Mouse (Mus musculus) testis, adult 2 months (tissue): ENCODE data around the gene Foxf1. TPM values are rescaled to one million over a fixed set of nuclear protein-coding genes. Genes with fewer than 3 reads are reported as not detected.
A peak's percentile ranks its signal among the peaks of the same experiment; 100 is the strongest.

Experiments
- H3K27ac ChIP-seq: fragments of 200-500 bp; 2 replicates; pipeline ENCODE4 v1.5.1; 2012; ENCODE audit warnings: low read depth, low read length; ENCODE audit not compliant: control insufficient read depth, insufficient read depth
- H3K27me3 ChIP-seq: fragments of 200-500 bp; 2 replicates; pipeline ENCODE4 v1.6.1; 2012; ENCODE audit warnings: mild to moderate bottlenecking, low read length, moderate library complexity; ENCODE audit not compliant: control insufficient read depth, insufficient read depth
- H3K36me3 ChIP-seq: fragments of 200-500 bp; 2 replicates; pipeline ENCODE4 v1.6.1; 2012; ENCODE audit warnings: mild to moderate bottlenecking, low read length; ENCODE audit not compliant: control insufficient read depth, insufficient read depth
- H3K4me1 ChIP-seq: fragments of 200-500 bp; 2 replicates; pipeline ENCODE4 v1.6.1; 2012; ENCODE audit warnings: low read length; ENCODE audit not compliant: control insufficient read depth, insufficient read depth
- H3K4me3 ChIP-seq: fragments of 200-500 bp; 2 replicates; pipeline ENCODE4 v1.5.1; 2012; ENCODE audit warnings: low read depth, mild to moderate bottlenecking, low read length, moderate library complexity, mixed read lengths; ENCODE audit not compliant: control insufficient read depth
- CTCF ChIP-seq: fragments of 200-500 bp; IDR thresholded peaks from 2 replicates; pipeline ENCODE4 v1.5.1; 2012; ENCODE audit warnings: low read depth, mild to moderate bottlenecking, inconsistent platforms, low read length, moderate library complexity; ENCODE audit not compliant: control insufficient read depth, insufficient read depth, insufficient replicate concordance
- POLR2A ChIP-seq: fragments of 200-500 bp; IDR thresholded peaks from 2 replicates; pipeline ENCODE4 v1.6.1; 2012; ENCODE audit warnings: low read depth, mild to moderate bottlenecking, inconsistent platforms, low read length, moderate library complexity; ENCODE audit not compliant: control insufficient read depth
- polyA plus RNA-seq: library from polyadenylated mRNA; depleted of rRNA; stranded (reverse); fragments of >200 nt; gene quantifications from 2 replicates; pipeline ENCODE4 v1.2.3, GENCODE M21; 2012

The Foxf1 gene
- polyA plus RNA-seq, 1 experiment = 0.98 TPM

DNA sequence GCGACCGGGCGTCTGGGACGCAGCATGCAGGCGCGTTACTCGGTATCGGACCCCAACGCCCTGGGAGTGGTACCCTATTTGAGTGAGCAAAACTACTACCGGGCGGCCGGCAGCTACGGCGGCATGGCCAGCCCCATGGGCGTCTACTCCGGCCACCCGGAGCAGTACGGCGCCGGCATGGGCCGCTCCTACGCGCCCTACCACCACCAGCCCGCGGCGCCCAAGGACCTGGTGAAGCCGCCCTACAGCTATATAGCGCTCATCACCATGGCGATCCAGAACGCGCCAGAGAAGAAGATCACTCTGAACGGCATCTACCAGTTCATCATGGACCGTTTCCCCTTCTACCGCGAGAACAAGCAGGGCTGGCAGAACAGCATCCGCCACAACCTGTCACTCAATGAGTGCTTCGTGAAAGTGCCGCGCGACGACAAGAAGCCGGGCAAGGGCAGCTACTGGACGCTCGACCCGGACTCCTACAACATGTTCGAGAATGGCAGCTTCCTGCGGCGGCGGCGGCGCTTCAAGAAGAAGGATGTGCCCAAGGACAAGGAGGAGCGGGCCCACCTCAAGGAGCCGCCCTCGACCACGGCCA is 32.5 kb downstream of the Foxf1 start:
- TF ChIP-seq POLR2A (no peak), CTCF (no peak)
- Histone ChIP-seq H3K27me3 (peaks cover 6% of the 10 kb centered on the region), H3K27ac (no peak overlapping the region), H3K4me1 (peaks cover 10% of the 10 kb centered on the region), H3K4me3 (peak overlapping the region; percentile 19), H3K36me3 (no peaks in the 10 kb centered on the region)

DNA sequence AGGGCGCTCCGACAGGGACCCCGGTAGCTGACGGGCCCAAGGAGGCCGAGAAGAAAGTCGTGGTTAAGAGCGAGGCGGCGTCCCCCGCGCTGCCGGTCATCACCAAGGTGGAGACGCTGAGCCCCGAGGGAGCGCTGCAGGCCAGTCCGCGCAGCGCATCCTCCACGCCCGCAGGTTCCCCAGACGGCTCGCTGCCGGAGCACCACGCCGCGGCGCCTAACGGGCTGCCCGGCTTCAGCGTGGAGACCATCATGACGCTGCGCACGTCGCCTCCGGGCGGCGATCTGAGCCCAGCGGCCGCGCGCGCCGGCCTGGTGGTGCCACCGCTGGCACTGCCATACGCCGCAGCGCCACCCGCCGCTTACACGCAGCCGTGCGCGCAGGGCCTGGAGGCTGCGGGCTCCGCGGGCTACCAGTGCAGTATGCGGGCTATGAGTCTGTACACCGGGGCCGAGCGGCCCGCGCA is 33.0 kb downstream of the Foxf1 start:
- peaks cover 10% of the 10 kb centered on the region for H3K4me1 ChIP-seq
- peaks cover 6% of the 10 kb centered on the region for H3K27me3 ChIP-seq
- peak overlapping the region; percentile 8; the same call in 1 of the 2 replicates for H3K4me3 ChIP-seq
- no peak overlapping the region for H3K27ac ChIP-seq
- TF ChIP-seq POLR2A (no peak), CTCF (no peak)
- no peaks in the 10 kb centered on the region for H3K36me3 ChIP-seq

DNA sequence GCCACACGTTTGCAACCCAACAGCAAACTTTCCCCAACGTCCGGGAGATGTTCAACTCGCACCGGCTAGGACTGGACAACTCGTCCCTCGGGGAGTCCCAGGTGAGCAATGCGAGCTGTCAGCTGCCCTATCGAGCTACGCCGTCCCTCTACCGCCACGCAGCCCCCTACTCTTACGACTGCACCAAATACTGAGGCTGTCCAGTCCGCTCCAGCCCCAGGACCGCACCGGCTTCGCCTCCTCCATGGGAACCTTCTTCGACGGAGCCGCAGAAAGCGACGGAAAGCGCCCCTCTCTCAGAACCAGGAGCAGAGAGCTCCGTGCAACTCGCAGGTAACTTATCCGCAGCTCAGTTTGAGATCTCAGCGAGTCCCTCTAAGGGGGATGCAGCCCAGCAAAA is 33.7 kb downstream of the Foxf1 start:
- peak overlapping the region; percentile 2; the same call in 1 of the 2 replicates for H3K4me3 ChIP-seq
- TF ChIP-seq POLR2A (no peak), CTCF (no peak)
- H3K27ac ChIP-seq = no peak overlapping the region
- H3K36me3 ChIP-seq = no peaks in the 10 kb centered on the region
- H3K27me3 ChIP-seq = peaks cover 6% of the 10 kb centered on the region
- peaks cover 10% of the 10 kb centered on the region for H3K4me1 ChIP-seq

DNA sequence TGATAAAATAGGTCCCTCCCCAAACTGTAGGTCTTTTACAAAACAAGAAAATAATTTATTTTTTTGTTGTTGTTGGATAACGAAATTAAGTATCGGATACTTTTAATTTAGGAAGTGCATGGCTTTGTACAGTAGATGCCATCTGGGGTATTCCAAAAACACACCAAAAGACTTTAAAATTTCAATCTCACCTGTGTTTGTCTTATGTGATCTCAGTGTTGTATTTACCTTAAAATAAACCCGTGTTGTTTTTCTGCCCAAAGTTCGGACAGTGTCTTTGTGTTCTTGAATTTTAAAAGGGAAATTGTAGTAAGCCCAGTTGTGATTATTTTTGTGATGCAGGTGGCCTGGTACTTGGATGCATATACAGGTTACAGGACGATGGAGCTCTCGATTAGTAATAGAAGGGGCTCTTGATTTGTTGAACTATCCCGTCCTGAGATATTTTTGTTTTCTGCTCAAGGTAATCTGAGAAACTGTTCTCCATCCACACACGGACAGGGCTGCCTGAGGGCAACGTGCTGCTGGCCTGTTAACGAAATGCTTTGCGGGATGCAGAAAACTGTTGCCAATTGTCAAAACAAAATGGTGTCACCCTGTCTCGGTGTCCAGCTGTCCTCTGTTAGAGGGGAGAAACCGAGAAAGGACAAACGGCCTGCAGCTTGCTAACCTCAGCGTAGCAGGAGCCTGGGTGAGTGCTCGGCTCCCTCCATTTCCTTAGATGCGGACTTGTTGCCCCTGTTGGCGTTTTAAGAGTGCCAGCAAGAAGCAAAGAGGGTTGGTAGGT is 34.6 kb downstream of the Foxf1 start:
- Histone ChIP-seq H3K36me3 (no peaks in the 10 kb centered on the region), H3K27ac (no peak overlapping the region), H3K4me1 (peaks cover 10% of the 10 kb centered on the region), H3K27me3 (peaks cover 6% of the 10 kb centered on the region), H3K4me3 (no peak overlapping the region)
- TF ChIP-seq CTCF = no peak

DNA sequence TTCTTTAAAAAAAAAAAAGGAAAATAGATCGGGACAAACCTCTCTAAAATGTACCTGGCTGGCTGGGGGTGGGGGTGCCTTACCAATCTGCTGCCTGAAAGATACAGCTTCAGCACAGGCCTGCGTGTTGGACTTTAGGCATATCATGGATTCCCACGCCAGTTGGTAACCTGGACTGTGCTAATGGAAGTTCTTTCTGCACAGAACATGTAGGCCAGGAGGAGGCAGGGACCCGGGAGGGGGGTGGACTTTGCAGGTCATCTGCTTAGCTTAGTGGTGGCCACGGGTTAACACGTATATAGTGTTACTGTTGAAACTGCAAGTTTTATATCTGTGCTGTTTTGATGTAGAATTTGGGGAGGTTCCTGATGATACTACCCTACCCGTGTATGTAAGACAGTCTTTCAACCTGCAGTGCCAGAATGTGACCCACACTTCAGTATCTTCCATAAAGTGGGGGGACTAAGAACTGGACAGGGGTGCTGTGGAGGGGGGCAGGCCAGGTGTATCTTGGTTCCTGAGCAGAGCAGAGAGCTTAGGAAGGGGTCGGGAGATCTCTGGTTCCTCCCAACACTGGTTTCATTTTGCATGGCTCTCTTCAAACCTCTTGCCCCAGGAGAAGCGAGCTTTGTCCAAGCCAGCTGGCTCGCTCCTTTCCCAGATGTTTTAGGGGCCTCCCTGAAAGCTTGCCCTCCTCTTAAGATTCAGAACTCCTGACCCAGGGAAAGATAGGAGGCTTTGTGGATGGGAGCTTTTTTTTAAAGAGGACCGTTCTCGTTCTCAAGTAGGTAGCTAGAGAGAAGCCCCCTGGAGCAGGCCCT is 35.7 kb downstream of the Foxf1 start:
- H3K4me3 ChIP-seq = no peak overlapping the region
- no peaks in the 10 kb centered on the region for H3K36me3 ChIP-seq
- peaks cover 13% of the 10 kb centered on the region for H3K4me1 ChIP-seq
- peaks cover 6% of the 10 kb centered on the region for H3K27me3 ChIP-seq
- TF ChIP-seq CTCF (no peak), POLR2A (no peak)
- no peak overlapping the region for H3K27ac ChIP-seq

DNA sequence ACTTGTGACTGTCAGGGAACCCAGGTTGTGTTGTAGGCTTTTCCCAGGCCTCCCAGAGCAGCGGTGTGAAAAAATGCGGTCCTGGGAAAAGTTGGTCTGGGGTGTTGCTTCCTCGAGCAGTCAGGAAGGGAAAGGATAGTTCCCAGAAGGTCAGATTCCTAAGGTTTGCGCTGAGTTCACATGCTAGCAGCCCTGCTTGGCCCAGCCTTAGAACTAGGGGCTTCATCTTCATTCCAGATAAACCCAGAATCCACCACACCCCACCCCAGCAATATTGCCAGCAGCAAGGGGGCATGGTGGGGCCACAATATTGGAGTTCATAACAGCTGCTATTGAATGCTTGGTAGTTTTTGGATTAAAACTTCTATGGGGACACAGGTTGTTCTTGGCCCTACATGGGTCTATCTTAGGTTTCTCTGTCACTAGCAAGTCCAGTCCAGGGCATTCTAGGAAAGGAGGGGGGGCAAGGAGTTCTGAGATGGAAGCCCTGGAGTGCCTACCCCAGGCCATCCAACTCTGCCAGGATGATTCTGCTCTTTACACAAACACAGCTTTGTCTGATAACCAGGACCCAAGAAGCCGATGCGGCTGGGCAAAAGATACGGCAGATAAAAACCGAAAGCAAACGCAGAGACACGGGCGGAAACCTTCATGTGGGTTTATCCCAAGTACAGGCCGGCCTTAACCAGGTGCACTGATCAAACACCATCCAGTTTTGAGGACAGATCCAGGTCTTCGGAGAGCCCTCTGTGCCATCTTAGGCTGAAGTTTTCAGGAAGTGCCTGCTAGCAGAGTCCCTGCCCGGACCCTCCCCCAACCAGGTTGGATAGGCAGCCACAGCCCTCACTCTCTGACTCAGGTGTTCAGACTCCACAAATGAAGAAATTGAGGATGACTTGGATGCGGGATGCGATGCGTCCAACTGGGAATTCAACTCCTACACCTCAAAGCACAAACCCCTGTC is 36.6 kb downstream of the Foxf1 start:
- no peak for TF ChIP-seq CTCF
- TF ChIP-seq POLR2A = no peak
- Histone ChIP-seq H3K27ac (no peak overlapping the region), H3K27me3 (peaks cover 2% of the 10 kb centered on the region), H3K4me3 (no peak overlapping the region), H3K4me1 (peaks cover 10% of the 10 kb centered on the region), H3K36me3 (no peaks in the 10 kb centered on the region)
